Mouse (Mus musculus) heart, embryonic 11.5 days (tissue): ENCODE data around the gene Amdhd2. TPM values are rescaled to one million over a fixed set of nuclear protein-coding genes. Genes with fewer than 3 reads are reported as not detected.
A peak's percentile ranks its signal among the peaks of the same experiment; 100 is the strongest.

ENCODE experiments used
- ATAC-seq: fragments of 200-750 bp; cut with Nextera tagmentation; replicated peaks from 2 replicates; pipeline ENCODE4 v1.8.0; 2017; ENCODE audit warnings: moderate library complexity; ENCODE audit not compliant: insufficient number of reproducible peaks, low FRiP score, low TSS enrichment
- H3K27ac ChIP-seq: fragments of 300-500 bp; sonication (generic); 2 replicates; pipeline ENCODE4 v1.5.1; 2014; ENCODE audit warnings: mild to moderate bottlenecking, low read depth, low read length
- H3K27me3 ChIP-seq: fragments of 300-500 bp; sonication (generic); 2 replicates; pipeline ENCODE4 v1.6.1; 2014; ENCODE audit warnings: mild to moderate bottlenecking, low read length, mixed read lengths; ENCODE audit not compliant: control insufficient read depth, insufficient read depth
- H3K36me3 ChIP-seq: fragments of 300-500 bp; sonication (generic); 2 replicates; pipeline ENCODE4 v1.6.1; 2014; ENCODE audit warnings: mild to moderate bottlenecking, low read length, moderate library complexity, mixed read lengths; ENCODE audit not compliant: control insufficient read depth, insufficient read depth
- H3K4me1 ChIP-seq: fragments of 300-500 bp; sonication (generic); 2 replicates; pipeline ENCODE4 v1.6.1; 2014; ENCODE audit warnings: low read length; ENCODE audit not compliant: control insufficient read depth, insufficient read depth
- H3K4me2 ChIP-seq: fragments of 300-500 bp; sonication (generic); 2 replicates; pipeline ENCODE4 v1.6.1; 2014; ENCODE audit warnings: mild to moderate bottlenecking, moderate library complexity
- H3K4me3 ChIP-seq: fragments of 300-500 bp; sonication (generic); 2 replicates; pipeline ENCODE4 v1.5.1; 2014; ENCODE audit warnings: low read depth, low read length
- H3K9ac ChIP-seq: fragments of 300-500 bp; sonication (generic); 2 replicates; pipeline ENCODE4 v1.6.1; 2014; ENCODE audit warnings: mild to moderate bottlenecking, low read depth, low read length, moderate library complexity
- H3K9me3 ChIP-seq: fragments of 300-500 bp; sonication (generic); replicated peaks from 2 replicates; pipeline ENCODE4 v1.6.1; 2016; ENCODE audit warnings: low read length; ENCODE audit not compliant: control insufficient read depth
- WGBS: fragments of 180-500 bp; shearing (Covaris S2); extraction: QIAGEN DNeasy Blood & Tissue Kit; methylation state at CpG from one replicate; pipeline ENCODE4 v1.1.7; 2014; ENCODE audit not compliant: insufficient replicate concordance; 5-methylcytosine and 5-hydroxymethylcytosine counted together
- polyA plus RNA-seq: library from polyadenylated mRNA; unstranded; fragments of >200 nt; fragmentation: Nextera tagmentation; extraction: Ambion mirVana; gene quantifications from 2 replicates; pipeline ENCODE4 v1.2.1, GENCODE M21; 2014

Amdhd2 gene
- polyA plus RNA-seq, 1 experiment from 2014 or later = 31.0 TPM

DNA sequence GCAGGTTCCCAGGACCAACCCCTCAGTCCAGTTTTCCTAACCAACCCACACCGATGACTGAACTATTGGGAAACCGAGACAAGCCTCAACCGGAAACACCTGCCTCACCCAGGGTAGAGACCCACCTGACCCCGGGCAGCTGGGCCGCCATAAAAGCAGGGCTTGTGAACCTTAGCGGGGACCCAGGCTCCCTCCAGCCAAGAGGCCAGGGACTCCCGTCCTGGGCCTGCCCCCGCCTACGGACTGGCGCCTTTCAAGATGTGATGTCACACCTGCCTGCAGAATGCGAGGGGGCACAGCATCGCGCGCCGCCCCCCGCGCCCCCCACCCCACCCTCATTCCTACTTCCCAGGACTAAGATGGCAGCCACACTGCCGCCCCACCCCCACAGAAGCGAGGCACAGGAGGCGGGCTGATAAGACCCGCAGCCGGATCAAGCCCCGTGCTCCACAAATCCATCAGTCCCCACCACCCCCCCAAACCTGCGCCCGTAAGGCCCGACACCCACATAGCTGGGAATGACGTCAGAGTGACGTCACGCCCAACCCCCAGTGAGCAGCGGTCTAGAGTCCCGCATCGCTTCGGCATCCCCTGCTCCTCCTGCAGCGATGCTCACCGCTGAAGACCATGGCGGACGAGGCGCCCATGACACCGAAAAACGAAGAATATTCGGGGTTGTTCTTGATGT, 5.2 kb upstream of the Amdhd2 start:
- ATAC-seq = peak; percentile 59
- Histone ChIP-seq H3K4me2 (peak overlapping the region; percentile 90), H3K4me1 (peaks cover 16% of the 10 kb centered on the region), H3K9me3 (no peaks in the 10 kb centered on the region), H3K27me3 (no peaks in the 10 kb centered on the region), H3K27ac (peak overlapping the region; percentile 97), H3K36me3 (peaks cover 8% of the 10 kb centered on the region), H3K9ac (peak overlapping the region; percentile 95), H3K4me3 (peak overlapping the region; percentile 96)
- WGBS = under 1% methylated on average over 41 of the region's 41 CpGs

GRCm38 (mm10) chr17:24167891-24168505, 4.4 kb upstream of the Amdhd2 start:
- H3K9ac ChIP-seq = peak overlapping the region; percentile 95
- H3K4me2 ChIP-seq = peak overlapping the region; percentile 90
- peak overlapping the region; percentile 96 for H3K4me3 ChIP-seq
- WGBS = 62% methylated on average over 7 of the region's 7 CpGs
- peaks cover 8% of the 10 kb centered on the region for H3K36me3 ChIP-seq
- no peaks in the 10 kb centered on the region for H3K27me3 ChIP-seq
- no peak overlapping the region for H3K27ac ChIP-seq
- ATAC-seq = no peak
- no peaks in the 10 kb centered on the region for H3K9me3 ChIP-seq
- peaks cover 16% of the 10 kb centered on the region for H3K4me1 ChIP-seq

DNA sequence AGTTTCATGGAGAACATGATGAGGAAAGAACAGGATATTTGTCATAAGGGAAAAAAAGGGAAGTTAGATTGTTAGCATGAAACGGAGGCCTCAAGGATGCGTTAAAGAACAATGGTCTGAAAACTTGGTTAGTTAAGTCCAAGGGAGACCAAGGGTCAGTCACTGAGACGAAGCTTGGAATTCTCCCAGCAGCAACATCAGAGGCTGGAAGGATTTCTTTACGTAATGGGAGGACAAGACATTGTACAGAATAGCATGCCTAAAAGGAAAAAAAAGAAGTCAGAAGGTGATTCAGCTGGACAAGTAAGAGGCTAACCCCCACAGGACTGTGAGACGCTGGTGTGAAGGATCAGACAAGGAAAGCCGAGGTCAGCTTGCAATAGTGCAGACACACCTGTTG, 3.6 kb upstream of the Amdhd2 start:
- Histone ChIP-seq H3K27me3 (no peaks in the 10 kb centered on the region), H3K9ac (no peak overlapping the region), H3K4me3 (no peak overlapping the region), H3K9me3 (no peaks in the 10 kb centered on the region), H3K4me2 (no peak overlapping the region), H3K36me3 (peaks cover 8% of the 10 kb centered on the region), H3K27ac (no peak overlapping the region), H3K4me1 (peaks cover 20% of the 10 kb centered on the region)
- WGBS = 88% methylated on average over 6 of the region's 6 CpGs
- no peak for ATAC-seq

- Histone ChIP-seq H3K9ac (no peak overlapping the region), H3K4me3 (no peak overlapping the region), H3K36me3 (peaks cover 8% of the 10 kb centered on the region), H3K9me3 (no peaks in the 10 kb centered on the region), H3K4me2 (no peak overlapping the region), H3K4me1 (peaks cover 13% of the 10 kb centered on the region), H3K27me3 (no peaks in the 10 kb centered on the region), H3K27ac (no peak overlapping the region)
- ATAC-seq = no peak
- 74% methylated on average over 11 of the region's 11 CpGs for WGBS
Observed at GRCm38 (mm10) chr17:24164566-24165259, 1.1 kb upstream of the Amdhd2 start.

DNA sequence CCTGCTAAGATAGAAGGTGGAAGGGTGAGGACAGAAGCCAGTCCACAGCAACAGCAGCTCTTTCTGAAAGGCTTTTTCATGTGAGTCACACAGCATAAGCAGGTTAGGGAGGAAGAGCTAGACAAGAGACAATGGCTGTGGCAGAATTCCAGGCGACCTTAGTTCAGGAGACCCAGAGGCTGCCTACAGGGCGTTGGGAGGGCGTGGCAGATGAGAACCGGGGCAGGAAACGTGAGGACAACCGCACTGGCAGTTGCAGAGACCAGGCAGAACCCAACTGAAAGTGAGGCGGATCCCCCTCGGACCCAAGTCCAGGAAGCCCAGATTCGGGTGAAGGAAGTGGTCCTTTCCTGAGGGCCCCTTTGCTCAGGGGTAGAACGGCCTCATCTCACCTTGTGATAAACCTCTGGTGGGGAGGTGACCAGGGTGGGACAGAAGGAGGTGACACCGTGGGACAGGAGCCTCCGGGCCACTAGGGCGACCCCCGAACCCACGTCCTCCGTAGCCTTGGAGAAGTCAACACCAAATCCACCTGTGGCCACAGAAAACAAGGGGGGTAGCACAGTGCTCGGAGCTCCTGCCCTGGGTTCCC, 886 bp downstream of the Amdhd2 start:
- peaks cover 8% of the 10 kb centered on the region for H3K36me3 ChIP-seq
- peak overlapping the region; percentile 82 for H3K4me3 ChIP-seq
- H3K4me2 ChIP-seq = peak overlapping the region; percentile 99
- H3K27me3 ChIP-seq = no peaks in the 10 kb centered on the region
- peak overlapping the region; percentile 90 for H3K9ac ChIP-seq
- peaks cover 6% of the 10 kb centered on the region for H3K4me1 ChIP-seq
- no peak for ATAC-seq
- peak overlapping the region; percentile 84; the same call in 1 of the 2 replicates for H3K27ac ChIP-seq
- H3K9me3 ChIP-seq = no peaks in the 10 kb centered on the region
- WGBS = 9% methylated on average over 17 of the region's 17 CpGs

- H3K27ac ChIP-seq = no peak overlapping the region
- H3K9me3 ChIP-seq = no peaks in the 10 kb centered on the region
- peaks cover 4% of the 10 kb centered on the region for H3K4me1 ChIP-seq
- no peak overlapping the region for H3K4me2 ChIP-seq
- no peak overlapping the region for H3K4me3 ChIP-seq
- no peak for ATAC-seq
- H3K27me3 ChIP-seq = no peaks in the 10 kb centered on the region
- 79% methylated on average over 5 of the region's 5 CpGs for WGBS
- peaks cover 3% of the 10 kb centered on the region; the same call in 1 of the 2 replicates for H3K36me3 ChIP-seq
- H3K9ac ChIP-seq = no peak overlapping the region
Observed at GRCm38 (mm10) chr17:24161466-24161865, 2.1 kb downstream of the Amdhd2 start.

DNA sequence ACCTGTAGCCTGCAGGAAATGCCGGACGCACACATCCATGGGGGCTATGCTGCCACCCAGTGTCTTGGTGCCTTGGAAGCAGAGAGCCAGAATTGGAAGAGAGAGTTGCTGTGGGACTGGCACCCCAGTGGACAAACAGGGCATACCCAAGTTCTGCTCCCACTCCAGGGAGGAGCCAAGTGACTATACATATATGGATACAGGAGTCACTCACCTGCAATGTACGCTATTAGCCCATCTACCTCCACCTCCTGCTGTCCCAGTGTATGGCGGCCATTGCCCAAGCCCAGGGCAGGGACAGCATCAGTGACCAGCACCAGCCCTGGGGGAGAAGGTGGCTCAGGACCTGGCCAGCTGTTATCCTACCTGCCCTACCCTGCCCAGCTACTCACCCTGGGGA, 6.0 kb downstream of the Amdhd2 start:
- Histone ChIP-seq H3K4me2 (no peak overlapping the region), H3K9ac (no peak overlapping the region), H3K4me1 (peaks cover under 1% of the 10 kb centered on the region), H3K36me3 (peaks cover 2% of the 10 kb centered on the region; the same call in 1 of the 2 replicates), H3K4me3 (no peak overlapping the region), H3K9me3 (no peaks in the 10 kb centered on the region), H3K27ac (no peak overlapping the region), H3K27me3 (no peaks in the 10 kb centered on the region)
- 89% methylated on average over 4 of the region's 4 CpGs for WGBS
- ATAC-seq = no peak

- peaks cover 3% of the 10 kb centered on the region; the same call in 1 of the 2 replicates for H3K4me1 ChIP-seq
Observed at GRCm38 (mm10) chr17:24157121-24157520, 6.4 kb downstream of the Amdhd2 start.

More at GRCm38 (mm10) chr17:24157121-24157520, 6.4 kb downstream of the Amdhd2 start:
- Histone ChIP-seq H3K9ac (no peak overlapping the region), H3K4me2 (no peak overlapping the region), H3K27me3 (no peaks in the 10 kb centered on the region), H3K27ac (no peak overlapping the region), H3K9me3 (no peaks in the 10 kb centered on the region), H3K4me3 (no peak overlapping the region), H3K36me3 (peaks cover 2% of the 10 kb centered on the region; the same call in 1 of the 2 replicates)
- ATAC-seq = no peak
- WGBS = 84% methylated on average over 6 of the region's 6 CpGs
